Mouse (Mus musculus): ENCODE measurements at regions not wholly inside any gene's neighbourhood (a gene's known extent, or its start where the extent isn't known, plus 50 kb on each side); places are given as distances from the start of the nearest gene placed in this dataset.
"Not testable (repeated sequence)": the region's sequence is repeated elsewhere in the genome, so short reads cannot be mapped to it uniquely, and the experiment has no call there.

DNA sequence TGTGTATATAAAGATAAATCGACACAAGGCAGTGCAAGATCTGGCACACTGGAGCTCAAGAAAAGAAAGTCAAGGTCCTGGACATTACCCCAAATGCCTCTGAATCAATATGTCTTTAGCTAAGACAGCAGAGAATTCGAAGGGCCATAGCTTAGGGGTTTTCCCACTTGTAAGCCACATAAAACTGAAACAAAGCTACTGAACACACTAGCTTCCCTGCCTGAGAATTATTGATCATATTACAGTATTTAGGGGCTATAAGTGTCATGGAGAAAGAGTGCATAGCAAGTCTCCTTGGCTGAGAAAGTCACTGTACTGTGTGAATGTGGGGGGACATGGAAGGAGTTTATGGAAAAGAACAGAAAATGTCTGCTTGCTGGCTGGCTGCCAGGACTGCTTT, 207.3 kb upstream of the Htr1f start:
- in situ Hi-C loops (cut with MboI; ENCODE audit: unreplicated experiment in 2 of 2) = no loop called here

DNA sequence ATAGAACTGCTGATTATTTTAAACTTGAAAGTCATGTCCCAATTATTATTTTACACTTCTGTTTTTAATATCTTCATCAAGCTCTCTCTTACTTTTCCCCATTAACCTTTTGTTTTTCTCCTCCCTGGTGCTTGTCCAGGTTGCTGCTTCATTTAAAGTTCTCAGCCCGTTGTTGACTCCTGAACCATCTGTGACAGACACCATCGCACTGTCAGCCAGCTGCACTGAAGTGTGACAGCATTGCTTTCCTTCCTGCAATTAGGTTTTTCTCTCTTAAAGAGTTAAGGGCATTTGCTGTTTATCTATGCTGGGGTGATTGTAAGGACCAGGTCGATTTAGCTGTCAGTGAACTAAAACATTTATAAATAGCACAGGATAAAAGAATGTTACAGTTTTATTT, 205.3 kb upstream of the Pou1f1 start:
- in situ Hi-C loops (cut with MboI; ENCODE audit: unreplicated experiment in 2 of 2) = no loop called here

- in situ Hi-C loops (cut with MboI; ENCODE audit: unreplicated experiment in 2 of 2) = no loop called here
These were observed 187.9 kb upstream of the Pou1f1 start for GRCm38 (mm10) chr16:65332412-65332811.

GRCm38 (mm10) chr16:65339225-65339624, 181.1 kb upstream of the Pou1f1 start:
- in situ Hi-C loops (cut with MboI; ENCODE audit: unreplicated experiment in 2 of 2) = no loop called here

DNA sequence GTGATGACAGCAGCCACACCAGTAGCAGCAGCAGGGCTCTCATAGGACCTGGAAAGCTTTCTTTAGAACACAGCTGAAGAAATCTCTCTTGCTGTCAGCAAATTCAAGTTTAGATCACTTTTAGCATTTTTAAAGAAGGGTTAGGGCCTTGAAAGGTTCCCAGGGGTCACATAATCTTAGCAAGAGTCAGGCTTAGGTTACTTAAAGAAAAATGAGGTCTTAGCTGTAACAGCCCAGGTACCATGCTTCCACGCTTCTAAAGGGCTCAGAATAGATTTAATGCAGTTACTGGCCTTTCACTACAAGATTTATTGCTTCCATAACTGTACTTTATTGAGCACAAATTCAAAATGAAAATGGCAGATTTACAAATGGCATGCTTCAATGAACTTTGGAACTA, 160.4 kb upstream of the Pou1f1 start:
- in situ Hi-C loops (cut with MboI; ENCODE audit: unreplicated experiment in 2 of 2) = loop anchor here in 1 of 2 experiments (25.0 kb wide), 1 partner anchor 448 kb away; no protein-coding TSS in a partner anchor

DNA sequence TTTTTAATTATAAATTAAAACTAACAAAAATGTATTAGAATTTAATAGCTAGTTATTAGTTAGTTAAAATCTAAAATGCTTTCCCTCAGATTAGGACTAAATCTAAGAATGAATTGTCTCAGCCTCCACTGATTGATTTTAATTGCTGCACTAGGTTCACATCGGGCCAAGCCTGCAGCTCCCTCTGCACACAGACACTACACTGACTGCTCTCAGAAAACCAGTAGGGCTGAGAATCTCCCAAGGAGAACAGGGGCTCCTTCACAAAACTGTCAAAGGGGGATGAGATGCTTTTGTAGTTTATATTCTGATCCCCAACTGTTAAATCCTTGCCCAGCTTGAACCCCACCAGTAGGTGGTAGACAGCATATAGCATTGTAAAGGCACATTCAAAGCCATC, 151.0 kb upstream of the Pou1f1 start:
- in situ Hi-C loops (cut with MboI; ENCODE audit: unreplicated experiment in 2 of 2) = loop anchor here in 1 of 2 experiments (25.0 kb wide), 1 partner anchor 457 kb away; no protein-coding TSS in a partner anchor

GRCm38 (mm10) chr16:65370939-65371338, 149.4 kb upstream of the Pou1f1 start:
- in situ Hi-C loops (cut with MboI; ENCODE audit: unreplicated experiment in 2 of 2) = loop anchor here (10.0 to 25.0 kb wide), 2 partner anchors 459 to 606 kb away; no protein-coding TSS in a partner anchor

DNA sequence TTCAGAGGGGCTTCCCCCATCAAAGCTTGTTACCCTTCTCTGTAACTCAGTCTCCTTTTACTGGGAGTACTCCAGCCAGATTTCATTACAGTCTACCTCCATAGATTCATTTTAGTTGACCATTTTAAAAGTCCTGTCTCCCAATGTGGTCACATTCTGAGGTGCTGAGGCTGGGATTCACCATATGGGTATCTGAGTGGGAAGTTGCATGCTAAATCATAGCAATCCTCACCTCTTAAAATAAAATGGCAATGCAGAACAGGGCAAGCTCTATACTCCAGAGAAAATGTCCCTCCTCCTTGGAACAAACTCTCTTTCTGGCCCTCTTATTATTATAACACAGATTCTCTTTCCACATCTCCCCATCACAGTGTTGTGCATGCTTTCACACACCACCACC, 143.8 kb upstream of the Pou1f1 start:
- in situ Hi-C loops (cut with MboI; ENCODE audit: unreplicated experiment in 2 of 2) = loop anchor here in 1 of 2 experiments (10.0 kb wide), 1 partner anchor 612 kb away; no protein-coding TSS in a partner anchor

GRCm38 (mm10) chr16:65378276-65378675, 142.0 kb upstream of the Pou1f1 start:
- in situ Hi-C loops (cut with MboI; ENCODE audit: unreplicated experiment in 2 of 2) = loop anchor here in 1 of 2 experiments (10.0 kb wide), 1 partner anchor 613 kb away; no protein-coding TSS in a partner anchor

DNA sequence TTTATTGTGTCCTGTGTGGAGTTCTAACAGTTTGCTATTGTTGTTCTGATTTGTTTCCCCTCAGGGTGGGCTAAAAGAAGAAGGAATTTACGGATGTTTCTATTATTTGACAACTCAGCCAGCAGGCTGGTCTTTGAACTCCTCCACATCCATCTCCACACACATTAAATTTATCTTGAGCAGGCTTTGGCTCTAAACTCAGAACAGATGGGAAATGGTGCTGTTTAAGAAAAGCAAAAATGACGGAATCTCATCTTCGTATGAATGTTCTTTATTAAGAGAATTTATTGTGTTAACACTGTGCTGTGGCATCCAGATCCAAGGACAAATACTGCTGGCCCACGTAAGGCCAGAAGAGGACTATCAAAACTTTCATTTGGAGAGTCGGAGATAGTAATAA, 140.4 kb upstream of the Pou1f1 start:
- in situ Hi-C loops (cut with MboI; ENCODE audit: unreplicated experiment in 2 of 2) = loop anchor here (5.0 to 10.0 kb wide), 5 partner anchors 77 to 615 kb away; no protein-coding TSS in a partner anchor

- in situ Hi-C loops (cut with MboI; ENCODE audit: unreplicated experiment in 2 of 2) = no loop called here
These were observed 116.2 kb upstream of the Pou1f1 start for GRCm38 (mm10) chr16:65403926-65404648.

GRCm38 (mm10) chr16:65404816-65405215, 115.5 kb upstream of the Pou1f1 start:
- in situ Hi-C loops (cut with MboI; ENCODE audit: unreplicated experiment in 2 of 2) = no loop called here

GRCm38 (mm10) chr16:65405824-65406556, 114.3 kb upstream of the Pou1f1 start:
- in situ Hi-C loops (cut with MboI; ENCODE audit: unreplicated experiment in 2 of 2) = no loop called here

GRCm38 (mm10) chr16:65432046-65432445, 88.3 kb upstream of the Pou1f1 start:
- in situ Hi-C loops (cut with MboI; ENCODE audit: unreplicated experiment in 2 of 2) = not testable (repeated sequence)

GRCm38 (mm10) chr16:65436076-65436475, 84.2 kb upstream of the Pou1f1 start:
- in situ Hi-C loops (cut with MboI; ENCODE audit: unreplicated experiment in 2 of 2) = no loop called here

GRCm38 (mm10) chr16:65441954-65442353, 78.4 kb upstream of the Pou1f1 start:
- in situ Hi-C loops (cut with MboI; ENCODE audit: unreplicated experiment in 2 of 2) = no loop called here

- in situ Hi-C loops (cut with MboI; ENCODE audit: unreplicated experiment in 2 of 2) = no loop called here
These were observed 71.5 kb upstream of the Pou1f1 start for GRCm38 (mm10) chr16:65448810-65449209.

DNA sequence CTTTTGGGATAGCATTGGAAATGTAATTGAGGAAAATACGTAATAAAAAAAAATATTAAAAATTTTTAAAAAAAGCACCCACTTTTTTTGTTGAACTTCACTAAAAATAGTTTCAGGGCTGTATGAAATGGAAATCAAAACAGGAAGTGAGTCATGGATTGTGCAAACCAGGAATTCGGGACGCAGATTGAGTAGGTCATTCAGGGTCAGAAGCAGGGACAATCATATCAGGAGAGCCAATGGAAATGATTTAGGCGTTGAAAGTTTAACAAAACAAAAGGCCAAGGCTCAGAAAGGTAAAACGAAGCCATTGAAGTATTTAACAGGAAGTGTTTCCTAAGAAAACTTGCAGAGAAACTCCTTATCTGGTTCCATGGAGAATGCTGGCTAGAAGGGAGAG, 69.6 kb upstream of the Pou1f1 start:
- in situ Hi-C loops (cut with MboI; ENCODE audit: unreplicated experiment in 2 of 2) = no loop called here

GRCm38 (mm10) chr16:65451885-65452284, 68.4 kb upstream of the Pou1f1 start:
- in situ Hi-C loops (cut with MboI; ENCODE audit: unreplicated experiment in 2 of 2) = no loop called here

DNA sequence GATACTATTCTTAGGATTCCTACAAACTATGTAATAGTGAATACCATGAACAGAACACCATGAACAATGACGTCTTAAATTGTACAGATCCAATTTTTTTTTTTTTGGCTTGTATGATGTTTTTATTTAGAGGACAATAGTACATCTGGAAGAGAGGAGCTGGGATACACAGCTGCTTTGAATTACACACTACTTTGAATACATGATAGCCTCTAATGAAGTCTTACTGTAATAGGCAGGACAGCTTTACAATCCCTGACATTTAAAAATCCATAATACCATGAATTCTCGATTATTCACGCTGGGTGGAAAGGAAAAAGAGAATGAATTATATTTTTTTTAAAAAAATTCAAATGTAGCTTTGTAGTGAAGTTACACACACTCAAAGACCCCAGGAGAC, 63.4 kb upstream of the Pou1f1 start:
- in situ Hi-C loops (cut with MboI; ENCODE audit: unreplicated experiment in 2 of 2) = loop anchor here in 1 of 2 experiments (5.0 kb wide), 1 partner anchor 75 kb away; no protein-coding TSS in a partner anchor

GRCm38 (mm10) chr16:65458234-65458633, 62.1 kb upstream of the Pou1f1 start:
- in situ Hi-C loops (cut with MboI; ENCODE audit: unreplicated experiment in 2 of 2) = loop anchor here in 1 of 2 experiments (5.0 kb wide), 1 partner anchor 76 kb away; no protein-coding TSS in a partner anchor
